Mouse (Mus musculus) heart, embryonic 13.5 days (tissue): ENCODE results near the gene Ttc28. TPM values are rescaled to one million over a fixed set of nuclear protein-coding genes. Genes with fewer than 3 reads are reported as not detected.

ENCODE experiments used
- ATAC-seq: fragments of 200-750 bp; cut with Nextera tagmentation; 2 replicates; pipeline ENCODE4 v1.8.0; 2017; ENCODE audit warnings: moderate TSS enrichment; ENCODE audit not compliant: insufficient number of reproducible peaks, low FRiP score, low TSS enrichment; ENCODE audit errors: extremely low read depth
- H3K27ac ChIP-seq: fragments of 300-500 bp; sonication (generic); replicated peaks from 2 replicates; pipeline ENCODE4 v1.5.1; 2015; ENCODE audit warnings: moderate library complexity, mild to moderate bottlenecking, inconsistent platforms
- H3K27me3 ChIP-seq: fragments of 300-500 bp; sonication (generic); replicated peaks from 2 replicates; pipeline ENCODE4 v1.6.1; 2015; ENCODE audit warnings: mild to moderate bottlenecking, inconsistent platforms
- H3K36me3 ChIP-seq: fragments of 300-500 bp; sonication (generic); 2 replicates; pipeline ENCODE4 v1.6.1; 2015; ENCODE audit warnings: mild to moderate bottlenecking, inconsistent platforms
- H3K4me1 ChIP-seq: fragments of 300-500 bp; sonication (generic); 2 replicates; pipeline ENCODE4 v1.6.1; 2015; ENCODE audit warnings: inconsistent platforms
- H3K4me2 ChIP-seq: fragments of 300-500 bp; sonication (generic); 2 replicates; pipeline ENCODE4 v1.6.1; 2015; ENCODE audit warnings: inconsistent platforms, mild to moderate bottlenecking, moderate library complexity
- H3K4me3 ChIP-seq: fragments of 300-500 bp; sonication (generic); 2 replicates; pipeline ENCODE4 v1.5.1; 2015; ENCODE audit warnings: moderate library complexity, mild to moderate bottlenecking, inconsistent platforms
- H3K9ac ChIP-seq: fragments of 300-500 bp; sonication (generic); 2 replicates; pipeline ENCODE4 v1.6.1; 2015; ENCODE audit warnings: inconsistent platforms, mild to moderate bottlenecking, moderate library complexity
- H3K9me3 ChIP-seq: fragments of 300-500 bp; sonication (generic); 2 replicates; pipeline ENCODE4 v1.6.1; 2016; ENCODE audit warnings: inconsistent platforms
- WGBS: fragments of 180-500 bp; shearing (Covaris S2); methylation state at CpG from one replicate; pipeline ENCODE4 v1.1.7; 2015; ENCODE audit warnings: mixed read lengths; 5-methylcytosine and 5-hydroxymethylcytosine counted together
- polyA plus RNA-seq: library from polyadenylated mRNA; unstranded; fragments of >200 nt; fragmentation: Nextera tagmentation; extraction: Ambion mirVana; gene quantifications from 2 replicates; pipeline ENCODE4 v1.2.1, GENCODE M21; 2015

The Ttc28 gene
- polyA plus RNA-seq, 1 experiment from 2014 or later: 7.6 TPM

- Histone ChIP-seq H3K27ac (no peak overlapping the region), H3K4me3 (no peak overlapping the region), H3K4me1 (no peaks in the 10 kb centered on the region), H3K4me2 (no peak overlapping the region), H3K9ac (no peak overlapping the region), H3K9me3 (no peaks in the 10 kb centered on the region), H3K36me3 (peaks cover 43% of the 10 kb centered on the region), H3K27me3 (no peaks in the 10 kb centered on the region)
- 79% methylated on average over 1 of the region's 1 CpGs for WGBS
- no peak for ATAC-seq
These were observed 10.3 kb downstream of the Ttc28 start for GRCm38 (mm10) chr5:110889945-110890344.

DNA sequence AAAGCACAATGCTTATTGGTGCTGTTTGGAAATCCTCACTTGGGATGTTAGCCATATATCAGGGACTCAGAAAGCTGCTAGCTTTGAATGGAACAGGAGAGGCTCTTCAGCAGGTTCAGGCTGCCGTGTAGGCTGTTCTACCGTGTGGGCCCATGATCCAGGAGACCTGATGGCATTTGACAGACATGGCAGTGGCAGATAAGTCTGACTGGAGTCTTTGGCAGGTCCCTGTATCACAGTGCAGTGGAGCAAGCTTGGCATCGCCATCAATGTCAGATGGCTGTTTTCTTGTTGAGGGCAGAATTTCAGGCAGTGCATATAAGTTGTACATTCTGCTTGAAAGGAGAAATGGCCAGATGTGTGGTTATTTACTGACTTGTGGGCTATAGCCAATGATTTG lies 11.0 kb downstream of the Ttc28 start:
- WGBS: 80% methylated on average over 3 of the region's 3 CpGs
- Histone ChIP-seq H3K36me3 (peaks cover 43% of the 10 kb centered on the region), H3K27me3 (no peaks in the 10 kb centered on the region), H3K4me2 (no peak overlapping the region), H3K27ac (no peak overlapping the region), H3K4me1 (no peaks in the 10 kb centered on the region), H3K9me3 (no peaks in the 10 kb centered on the region), H3K4me3 (no peak overlapping the region), H3K9ac (no peak overlapping the region)
- ATAC-seq: no peak

GRCm38 (mm10) chr5:110897114-110897788 lies 17.6 kb downstream of the Ttc28 start:
- Histone ChIP-seq H3K36me3 (peaks cover 51% of the 10 kb centered on the region), H3K27me3 (no peaks in the 10 kb centered on the region), H3K27ac (no peak overlapping the region), H3K9ac (no peak overlapping the region), H3K4me3 (no peak overlapping the region), H3K9me3 (no peaks in the 10 kb centered on the region), H3K4me1 (no peaks in the 10 kb centered on the region), H3K4me2 (no peak overlapping the region)
- no peak for ATAC-seq
- WGBS: 46% methylated on average over 7 of the region's 7 CpGs

DNA sequence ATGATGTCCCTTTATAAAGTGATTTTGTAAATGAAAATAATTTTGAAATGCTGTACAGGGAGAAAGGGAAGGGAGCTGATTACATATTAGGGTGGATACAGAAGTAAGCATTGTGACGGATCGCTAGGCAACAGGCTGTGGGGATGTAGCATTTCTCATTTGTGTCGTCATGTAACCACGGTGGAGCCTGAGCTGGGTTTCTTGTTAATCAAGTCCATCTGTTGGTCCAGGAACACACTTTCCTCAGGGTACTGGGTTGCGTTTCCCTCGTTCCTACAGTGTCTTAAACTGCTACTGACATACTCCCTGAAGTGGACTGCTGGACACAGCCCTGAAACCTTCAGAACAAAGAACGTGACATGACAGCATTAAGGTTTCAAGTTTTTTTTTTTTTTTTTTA lies 18.6 kb downstream of the Ttc28 start:
- peaks cover 42% of the 10 kb centered on the region for H3K36me3 ChIP-seq
- 76% methylated on average over 7 of the region's 7 CpGs for WGBS
- H3K4me1 ChIP-seq: no peaks in the 10 kb centered on the region
- no peak overlapping the region for H3K4me2 ChIP-seq
- no peak overlapping the region for H3K4me3 ChIP-seq
- H3K27ac ChIP-seq: no peak overlapping the region
- no peak for ATAC-seq
- H3K9ac ChIP-seq: no peak overlapping the region
- no peaks in the 10 kb centered on the region for H3K27me3 ChIP-seq
- H3K9me3 ChIP-seq: no peaks in the 10 kb centered on the region

DNA sequence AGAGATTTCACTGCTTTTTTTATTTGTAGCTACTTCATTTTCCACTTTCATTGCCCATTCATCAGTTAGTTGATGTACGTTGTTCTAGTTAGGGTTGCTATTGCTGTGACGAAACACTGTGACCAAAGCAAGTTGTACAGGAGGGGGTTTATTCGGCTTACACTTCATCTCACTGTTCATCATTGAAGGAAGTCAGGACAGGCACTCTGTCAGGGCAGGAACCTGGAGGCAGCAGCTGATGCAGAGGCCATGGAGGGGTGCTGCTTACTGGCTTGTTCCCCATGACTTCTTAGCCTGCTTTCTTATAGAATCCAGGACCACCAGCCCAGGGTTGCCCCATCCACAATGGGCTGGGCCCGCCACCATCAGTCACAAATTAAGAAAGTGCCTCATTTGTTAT lies 19.2 kb downstream of the Ttc28 start:
- H3K27me3 ChIP-seq: no peaks in the 10 kb centered on the region
- H3K4me1 ChIP-seq: no peaks in the 10 kb centered on the region
- H3K4me2 ChIP-seq: no peak overlapping the region
- H3K27ac ChIP-seq: no peak overlapping the region
- no peak overlapping the region for H3K4me3 ChIP-seq
- H3K36me3 ChIP-seq: peaks cover 36% of the 10 kb centered on the region
- no peak overlapping the region for H3K9ac ChIP-seq
- ATAC-seq: no peak
- WGBS: 82% methylated on average over 4 of the region's 4 CpGs
- no peaks in the 10 kb centered on the region for H3K9me3 ChIP-seq

DNA sequence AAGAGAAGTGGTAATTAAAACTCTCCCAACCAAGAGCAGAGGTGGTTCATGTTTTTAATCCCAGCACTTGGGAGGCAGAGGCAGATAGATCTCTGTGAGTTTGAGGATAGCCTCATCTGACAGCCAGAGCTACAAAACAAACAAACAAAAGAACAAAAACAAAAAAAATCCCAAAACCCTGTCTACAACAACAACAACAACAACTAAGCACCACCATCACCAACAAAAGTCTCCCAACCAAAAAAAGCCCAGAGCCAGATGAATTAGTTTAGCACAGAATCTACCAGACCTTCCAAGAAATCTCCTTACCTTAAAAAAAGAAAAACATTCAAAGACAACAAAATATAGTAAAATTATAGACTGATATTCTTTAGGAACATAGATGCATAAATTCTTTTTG lies 20.7 kb downstream of the Ttc28 start:
- H3K27me3 ChIP-seq: no peaks in the 10 kb centered on the region
- no peak for ATAC-seq

DNA sequence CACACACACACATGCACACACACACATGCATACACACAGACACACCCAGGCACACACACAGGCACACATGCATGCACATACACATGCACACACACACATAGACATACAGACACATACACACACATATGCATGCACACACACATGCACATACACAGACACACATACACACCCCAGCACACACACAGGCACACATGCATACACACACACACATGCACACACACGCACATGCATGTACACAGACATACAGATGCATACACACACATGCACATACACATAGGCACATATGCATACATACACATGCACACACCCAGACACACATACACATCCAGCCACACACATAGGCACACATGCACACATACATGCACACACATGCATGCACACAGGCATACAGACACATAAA lies 27.1 kb downstream of the Ttc28 start:
- no peak for ATAC-seq

More for the DNA sequence above, 20.7 kb downstream of the Ttc28 start:
- no peak overlapping the region for H3K4me2 ChIP-seq
- no peak overlapping the region for H3K9ac ChIP-seq
- H3K4me1 ChIP-seq: no peaks in the 10 kb centered on the region
- no peak overlapping the region for H3K4me3 ChIP-seq
- no peak overlapping the region for H3K27ac ChIP-seq
- H3K36me3 ChIP-seq: peaks cover 26% of the 10 kb centered on the region
- H3K9me3 ChIP-seq: no peaks in the 10 kb centered on the region

DNA sequence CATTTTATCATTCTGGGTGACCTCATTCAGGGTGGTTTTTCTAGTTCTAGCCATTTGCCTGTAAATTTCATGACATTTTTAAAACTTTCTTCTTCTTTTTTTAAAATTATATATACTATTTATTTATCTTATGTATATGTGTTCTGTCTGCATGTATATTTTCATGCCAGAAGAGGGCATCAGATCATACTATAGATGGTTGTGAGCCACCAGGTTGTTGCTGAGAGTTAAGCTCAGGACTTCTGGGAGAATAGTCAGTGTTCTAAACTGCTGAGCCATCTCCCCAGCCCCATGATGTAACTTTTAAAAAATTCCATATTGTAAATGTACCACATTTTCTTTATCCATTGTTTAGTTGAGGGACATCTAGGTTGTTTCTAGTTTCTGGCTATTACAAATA lies 29.3 kb downstream of the Ttc28 start:
- no peak overlapping the region for H3K4me3 ChIP-seq
- no peak overlapping the region for H3K4me2 ChIP-seq
- peaks cover 17% of the 10 kb centered on the region for H3K36me3 ChIP-seq
- H3K9me3 ChIP-seq: no peaks in the 10 kb centered on the region; the same call in 1 of the 2 replicates
- H3K27me3 ChIP-seq: no peaks in the 10 kb centered on the region
- H3K4me1 ChIP-seq: peaks cover 25% of the 10 kb centered on the region
- no peak overlapping the region for H3K27ac ChIP-seq
- ATAC-seq: no peak
- no peak overlapping the region for H3K9ac ChIP-seq

More for the DNA sequence above, 27.1 kb downstream of the Ttc28 start:
- Histone ChIP-seq H3K36me3 (peaks cover 17% of the 10 kb centered on the region), H3K4me2 (no peak overlapping the region), H3K27me3 (no peaks in the 10 kb centered on the region), H3K4me3 (no peak overlapping the region), H3K27ac (no peak overlapping the region), H3K9me3 (no peaks in the 10 kb centered on the region; the same call in 1 of the 2 replicates), H3K9ac (no peak overlapping the region), H3K4me1 (peaks cover 19% of the 10 kb centered on the region)
- 92% methylated on average over 1 of the region's 1 CpGs for WGBS

DNA sequence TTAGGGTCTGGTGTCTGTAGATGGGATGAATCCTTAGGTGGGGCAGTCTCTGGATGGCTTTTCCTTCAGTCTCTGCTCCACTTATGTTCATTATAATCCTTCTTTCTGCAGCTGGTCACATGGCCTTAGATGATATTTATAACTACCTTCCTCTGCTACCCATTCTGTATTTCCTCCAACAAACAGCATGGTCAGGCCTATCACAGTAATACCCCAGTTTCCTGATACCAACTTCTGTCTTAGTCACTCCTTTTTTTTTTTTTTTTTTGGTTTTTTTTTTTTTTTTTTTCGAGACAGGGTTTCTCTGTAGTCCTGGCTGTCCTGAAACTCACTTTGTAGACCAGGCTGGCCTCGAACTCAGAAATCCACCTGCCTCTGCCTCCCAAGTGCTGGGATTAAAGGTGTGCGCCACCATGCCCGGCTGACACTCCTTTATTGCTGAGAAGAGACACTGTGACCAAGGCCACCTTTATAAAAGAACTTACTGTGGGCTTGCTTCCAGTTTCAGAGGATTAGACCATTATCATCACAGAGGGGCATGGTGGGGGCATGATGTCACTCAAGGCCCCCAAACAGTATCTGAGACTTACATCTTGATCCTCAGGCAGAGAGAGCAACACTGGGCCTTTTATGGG lies 30.5 kb downstream of the Ttc28 start:
- H3K4me3 ChIP-seq: no peak overlapping the region
- peaks cover 25% of the 10 kb centered on the region for H3K4me1 ChIP-seq
- no peak overlapping the region for H3K27ac ChIP-seq
- H3K36me3 ChIP-seq: peaks cover 14% of the 10 kb centered on the region
- WGBS: 67% methylated on average over 4 of the region's 4 CpGs
- H3K27me3 ChIP-seq: no peaks in the 10 kb centered on the region
- H3K9ac ChIP-seq: no peak overlapping the region
- ATAC-seq: no peak
- H3K9me3 ChIP-seq: no peaks in the 10 kb centered on the region; the same call in 1 of the 2 replicates
- H3K4me2 ChIP-seq: no peak overlapping the region

GRCm38 (mm10) chr5:110914859-110915258 lies 35.3 kb downstream of the Ttc28 start:
- Histone ChIP-seq H3K27me3 (no peaks in the 10 kb centered on the region), H3K36me3 (no peaks in the 10 kb centered on the region), H3K4me1 (peaks cover 34% of the 10 kb centered on the region), H3K9ac (no peak overlapping the region), H3K27ac (no peak overlapping the region), H3K9me3 (no peaks in the 10 kb centered on the region), H3K4me3 (no peak overlapping the region), H3K4me2 (no peak overlapping the region)
- 74% methylated on average over 11 of the region's 11 CpGs for WGBS
- no peak for ATAC-seq

- peaks cover 25% of the 10 kb centered on the region for H3K4me1 ChIP-seq
- H3K36me3 ChIP-seq: no peaks in the 10 kb centered on the region
- H3K9me3 ChIP-seq: no peaks in the 10 kb centered on the region
- no peaks in the 10 kb centered on the region for H3K27me3 ChIP-seq
- no peak overlapping the region for H3K27ac ChIP-seq
- no peak overlapping the region for H3K4me3 ChIP-seq
- WGBS: 75% methylated on average over 3 of the region's 3 CpGs
- no peak for ATAC-seq
- no peak overlapping the region for H3K9ac ChIP-seq
- no peak overlapping the region for H3K4me2 ChIP-seq
These were observed 36.6 kb downstream of the Ttc28 start for GRCm38 (mm10) chr5:110916241-110916640.

GRCm38 (mm10) chr5:110919541-110919940 lies 39.9 kb downstream of the Ttc28 start:
- Histone ChIP-seq H3K4me3 (no peak overlapping the region), H3K4me1 (peaks cover 19% of the 10 kb centered on the region), H3K36me3 (no peaks in the 10 kb centered on the region), H3K27ac (no peak overlapping the region), H3K9me3 (no peaks in the 10 kb centered on the region), H3K27me3 (no peaks in the 10 kb centered on the region), H3K4me2 (no peak overlapping the region), H3K9ac (no peak overlapping the region)
- ATAC-seq: no peak
- WGBS: 83% methylated on average over 4 of the region's 4 CpGs
